Mouse (Mus musculus): ENCODE measurements at regions not wholly inside any gene's neighbourhood (a gene's known extent, or its start where the extent isn't known, plus 50 kb on each side); places are given as distances from the start of the nearest gene placed in this dataset.

DNA sequence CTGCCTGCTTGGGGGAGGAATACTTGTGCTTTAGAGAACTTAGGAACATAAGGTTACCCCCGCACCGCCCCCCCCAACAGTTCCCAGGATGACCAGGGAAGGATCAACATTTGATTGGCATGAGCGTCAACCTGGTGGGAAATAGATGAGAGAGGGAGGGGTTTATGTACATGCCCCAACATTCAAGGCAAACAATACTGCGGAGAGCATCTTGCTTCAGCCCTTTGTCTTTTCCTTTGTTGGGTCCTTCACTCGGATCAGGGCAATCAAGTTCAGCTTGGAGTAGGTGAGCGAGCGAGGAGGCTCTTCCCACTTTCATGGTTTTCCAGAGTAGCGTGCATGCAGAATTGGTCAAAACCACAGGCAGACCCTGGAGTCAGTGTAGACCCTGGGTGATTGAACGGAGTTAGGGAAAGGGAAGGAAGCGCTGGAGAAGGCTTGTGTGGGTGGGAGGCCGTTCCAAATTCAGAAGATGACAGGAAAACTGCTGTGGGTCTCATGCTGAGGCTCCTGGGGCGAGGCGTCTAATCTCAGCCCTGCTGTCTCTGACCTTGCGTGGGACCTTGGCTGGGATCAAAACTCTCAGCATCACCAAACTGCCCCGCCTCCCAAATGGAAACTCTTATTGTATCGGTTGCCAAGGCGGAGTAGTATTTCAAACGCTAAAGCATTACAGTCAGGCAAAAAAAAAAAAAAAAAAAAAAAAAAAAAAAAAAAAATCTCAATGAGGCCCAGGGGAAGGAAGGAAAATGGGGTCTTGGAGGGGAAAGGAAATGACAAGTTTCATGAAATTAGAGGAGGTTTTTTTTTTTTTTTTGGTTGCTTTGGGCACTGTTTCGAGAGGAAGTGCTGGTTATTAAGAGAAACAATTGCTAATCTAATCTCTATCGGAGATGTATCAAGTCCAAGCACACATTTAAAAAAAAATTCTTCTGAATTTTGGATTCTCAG is 99.3 kb upstream of the Ado start:
- TF ChIP-seq CTCF (IDR thresholded peaks at IDR 0.05; ENCODE audit: low read depth) (no peak), EP300 (IDR thresholded peaks at IDR 0.05; ENCODE audit: low read depth) (no peak)
